Mouse (Mus musculus): ENCODE data around the gene Pnpla8. TPM values are rescaled to one million over a fixed set of nuclear protein-coding genes. Genes with fewer than 3 reads are reported as not detected.

Pnpla8 gene
- polyA plus RNA-seq, 1 experiment from 2014 or later = 77.4 TPM

- Histone ChIP-seq H3K27ac (ENCODE audit: low read depth, low read length) (peak overlapping the region; percentile 93), H3K4me3 (ENCODE audit: low read depth, low read length) (peak overlapping the region; percentile 73), H3K4me2 (replicated peaks; ENCODE audit: low read depth, low read length) (peak overlapping the region; percentile 85), H3K9ac (ENCODE audit: low read depth, low read length) (peak overlapping the region; percentile 81), H3K36me3 (ENCODE audit: control insufficient read depth, insufficient read depth, low read length) (no peaks in the 10 kb centered on the region), H3K4me1 (replicated peaks; ENCODE audit: control insufficient read depth, insufficient read depth, low read length) (no peaks in the 10 kb centered on the region), H3K27me3 (ENCODE audit: control insufficient read depth, insufficient read depth, low read length) (no peaks in the 10 kb centered on the region), H3K9me3 (ENCODE audit: control insufficient read depth, low read length) (no peaks in the 10 kb centered on the region)
- ATAC-seq (ENCODE audit: low FRiP score) (peak; percentile 71), DNase-seq (ENCODE audit: low spot score) (peak; percentile 72)
- under 1% methylated on average over 61 of the region's 61 CpGs for WGBS
These were observed 108.4 kb downstream of the Pnpla8 start for GRCm38 (mm10) chr12:44329316-44330215.

DNA sequence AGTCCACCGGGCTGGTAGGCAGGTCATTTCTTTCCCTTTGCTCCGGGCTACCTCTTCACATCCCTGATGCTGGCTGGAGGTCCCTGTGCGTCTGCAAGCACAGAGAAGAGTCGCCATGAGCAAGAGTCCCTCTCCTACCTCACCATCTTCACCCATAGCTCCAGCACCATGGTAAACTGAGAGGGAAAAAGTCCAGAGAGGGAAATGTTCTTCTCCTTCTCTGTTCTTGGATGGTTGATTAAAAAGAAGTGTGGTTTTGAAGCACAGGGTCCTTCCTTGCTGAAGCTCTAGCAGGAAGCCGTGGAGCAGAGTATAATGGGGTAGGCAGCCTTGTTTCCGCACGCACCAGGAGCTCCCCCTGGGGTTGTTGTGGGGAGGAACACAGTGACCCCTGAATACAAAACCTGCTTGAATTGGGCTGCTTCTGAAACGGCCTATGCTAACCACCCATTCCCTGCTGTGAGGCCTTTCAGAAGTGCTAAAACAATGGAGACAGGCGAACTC, 109.1 kb downstream of the Pnpla8 start:
- no peak for DNase-seq (ENCODE audit: low spot score)
- Histone ChIP-seq H3K9me3 (ENCODE audit: control insufficient read depth, low read length) (no peaks in the 10 kb centered on the region), H3K27me3 (ENCODE audit: control insufficient read depth, insufficient read depth, low read length) (no peaks in the 10 kb centered on the region), H3K4me1 (replicated peaks; ENCODE audit: control insufficient read depth, insufficient read depth, low read length) (no peaks in the 10 kb centered on the region), H3K9ac (ENCODE audit: low read depth, low read length) (peak overlapping the region; percentile 81), H3K27ac (ENCODE audit: low read depth, low read length) (peak overlapping the region; percentile 93), H3K36me3 (ENCODE audit: control insufficient read depth, insufficient read depth, low read length) (no peaks in the 10 kb centered on the region), H3K4me2 (replicated peaks; ENCODE audit: low read depth, low read length) (peak overlapping the region; percentile 85), H3K4me3 (ENCODE audit: low read depth, low read length) (peak overlapping the region; percentile 73)
- peak; percentile 6 for ATAC-seq (ENCODE audit: low FRiP score)
- WGBS = 1% methylated on average over 9 of the region's 9 CpGs

DNA sequence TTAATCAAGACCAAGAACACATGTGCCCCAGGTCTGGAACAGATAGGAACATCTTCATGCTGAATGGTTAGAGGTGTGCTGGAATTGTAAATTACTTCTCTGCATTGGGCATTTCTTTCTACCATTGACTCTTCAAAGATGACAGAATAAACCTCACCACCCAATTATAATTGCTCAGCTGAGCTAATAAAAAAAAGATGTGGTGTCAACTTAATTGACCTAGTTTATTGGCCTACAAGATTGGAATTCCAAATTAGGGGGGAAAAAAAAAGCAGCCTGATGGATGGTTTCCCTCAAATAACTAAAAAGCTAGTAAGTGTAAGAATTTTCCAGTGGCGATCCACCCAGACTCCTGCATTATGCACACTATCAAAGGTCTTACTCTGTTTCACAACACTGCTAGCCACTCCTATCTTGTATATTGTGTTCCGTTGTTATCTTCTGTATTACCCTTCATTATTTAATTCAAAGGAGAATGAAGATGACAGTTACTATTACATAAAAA, 116.0 kb downstream of the Pnpla8 start:
- Histone ChIP-seq H3K4me3 (ENCODE audit: low read depth, low read length) (no peak overlapping the region), H3K4me2 (replicated peaks; ENCODE audit: low read depth, low read length) (no peak overlapping the region), H3K36me3 (ENCODE audit: control insufficient read depth, insufficient read depth, low read length) (no peaks in the 10 kb centered on the region), H3K9ac (ENCODE audit: low read depth, low read length) (no peak overlapping the region), H3K9me3 (ENCODE audit: control insufficient read depth, low read length) (no peaks in the 10 kb centered on the region), H3K27ac (ENCODE audit: low read depth, low read length) (no peak overlapping the region), H3K27me3 (ENCODE audit: control insufficient read depth, insufficient read depth, low read length) (no peaks in the 10 kb centered on the region), H3K4me1 (replicated peaks; ENCODE audit: control insufficient read depth, insufficient read depth, low read length) (no peaks in the 10 kb centered on the region)
- WGBS = 55% methylated on average over 2 of the region's 2 CpGs
- ATAC-seq (ENCODE audit: low FRiP score) (no peak), DNase-seq (ENCODE audit: low spot score) (no peak)

- peak; percentile 94 for ATAC-seq (ENCODE audit: low FRiP score)
- H3K4me2 ChIP-seq (replicated peaks; ENCODE audit: low read depth, low read length) = 0 out of 2 replicates have a peak overlapping the region, but pooled peaks have one; percentile 23
- no peak overlapping the region for H3K9ac ChIP-seq (ENCODE audit: low read depth, low read length)
- H3K9me3 ChIP-seq (ENCODE audit: control insufficient read depth, low read length) = no peaks in the 10 kb centered on the region
- DNase-seq (ENCODE audit: low spot score) = peak; percentile 71
- H3K36me3 ChIP-seq (ENCODE audit: control insufficient read depth, insufficient read depth, low read length) = no peaks in the 10 kb centered on the region
- no peaks in the 10 kb centered on the region for H3K4me1 ChIP-seq (replicated peaks; ENCODE audit: control insufficient read depth, insufficient read depth, low read length)
- peak overlapping the region; percentile 72 for H3K27ac ChIP-seq (ENCODE audit: low read depth, low read length)
- H3K27me3 ChIP-seq (ENCODE audit: control insufficient read depth, insufficient read depth, low read length) = no peaks in the 10 kb centered on the region
- WGBS = 17% methylated on average over 8 of the region's 8 CpGs
- H3K4me3 ChIP-seq (ENCODE audit: low read depth, low read length) = no peak overlapping the region
These were observed 117.0 kb downstream of the Pnpla8 start for GRCm38 (mm10) chr12:44338195-44338622.

DNA sequence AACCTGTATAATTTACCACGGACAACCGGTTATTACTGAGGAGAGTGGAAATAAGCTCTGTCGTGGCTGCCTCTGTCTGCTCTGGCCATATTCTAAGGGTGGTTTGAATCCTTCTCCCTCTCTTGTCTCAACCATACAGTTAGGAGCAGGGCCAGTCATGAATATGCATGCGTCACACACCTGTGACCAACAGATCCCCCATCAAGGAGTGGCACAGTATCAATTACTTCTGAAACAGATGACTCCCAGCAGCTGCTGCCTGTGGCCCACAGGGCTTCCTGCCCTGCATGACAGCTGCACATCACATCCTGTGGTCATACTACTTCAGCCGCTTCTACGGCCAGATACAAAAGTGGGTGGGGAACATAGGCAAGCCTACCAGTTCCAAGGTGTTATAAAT, 122.9 kb downstream of the Pnpla8 start:
- H3K9ac ChIP-seq (ENCODE audit: low read depth, low read length) = no peak overlapping the region

GRCm38 (mm10) chr12:44345251-44345650, 124.1 kb downstream of the Pnpla8 start:
- Histone ChIP-seq H3K4me2 (replicated peaks; ENCODE audit: low read depth, low read length) (no peak overlapping the region), H3K36me3 (ENCODE audit: control insufficient read depth, insufficient read depth, low read length) (no peaks in the 10 kb centered on the region), H3K4me1 (replicated peaks; ENCODE audit: control insufficient read depth, insufficient read depth, low read length) (peaks cover 2% of the 10 kb centered on the region; the same call in 1 of the 2 replicates), H3K4me3 (ENCODE audit: low read depth, low read length) (no peak overlapping the region), H3K27ac (ENCODE audit: low read depth, low read length) (no peak overlapping the region), H3K9me3 (ENCODE audit: control insufficient read depth, low read length) (no peaks in the 10 kb centered on the region), H3K27me3 (ENCODE audit: control insufficient read depth, insufficient read depth, low read length) (no peaks in the 10 kb centered on the region), H3K9ac (ENCODE audit: low read depth, low read length) (no peak overlapping the region)
- ATAC-seq (ENCODE audit: low FRiP score) = no peak
- DNase-seq (ENCODE audit: low spot score) = no peak
- 49% methylated on average over 5 of the region's 5 CpGs for WGBS

More for the DNA sequence above, 122.9 kb downstream of the Pnpla8 start:
- no peak overlapping the region for H3K27ac ChIP-seq (ENCODE audit: low read depth, low read length)
- ATAC-seq (ENCODE audit: low FRiP score) = peak; percentile 76
- no peaks in the 10 kb centered on the region for H3K9me3 ChIP-seq (ENCODE audit: control insufficient read depth, low read length)
- no peaks in the 10 kb centered on the region for H3K36me3 ChIP-seq (ENCODE audit: control insufficient read depth, insufficient read depth, low read length)
- H3K27me3 ChIP-seq (ENCODE audit: control insufficient read depth, insufficient read depth, low read length) = no peaks in the 10 kb centered on the region
- H3K4me1 ChIP-seq (replicated peaks; ENCODE audit: control insufficient read depth, insufficient read depth, low read length) = peaks cover 2% of the 10 kb centered on the region; the same call in 1 of the 2 replicates
- no peak overlapping the region for H3K4me2 ChIP-seq (replicated peaks; ENCODE audit: low read depth, low read length)
- 68% methylated on average over 6 of the region's 6 CpGs for WGBS
- DNase-seq (ENCODE audit: low spot score) = no peak
- no peak overlapping the region for H3K4me3 ChIP-seq (ENCODE audit: low read depth, low read length)

GRCm38 (mm10) chr12:44346143-44346542, 125.0 kb downstream of the Pnpla8 start:
- WGBS = 85% methylated on average over 3 of the region's 3 CpGs
- H3K4me3 ChIP-seq (ENCODE audit: low read depth, low read length) = no peak overlapping the region
- ATAC-seq (ENCODE audit: low FRiP score) (no peak), DNase-seq (ENCODE audit: low spot score) (no peak)
- no peaks in the 10 kb centered on the region for H3K36me3 ChIP-seq (ENCODE audit: control insufficient read depth, insufficient read depth, low read length)
- no peaks in the 10 kb centered on the region for H3K27me3 ChIP-seq (ENCODE audit: control insufficient read depth, insufficient read depth, low read length)
- H3K27ac ChIP-seq (ENCODE audit: low read depth, low read length) = no peak overlapping the region
- H3K4me2 ChIP-seq (replicated peaks; ENCODE audit: low read depth, low read length) = no peak overlapping the region
- H3K9ac ChIP-seq (ENCODE audit: low read depth, low read length) = no peak overlapping the region
- peaks cover 2% of the 10 kb centered on the region; the same call in 1 of the 2 replicates for H3K4me1 ChIP-seq (replicated peaks; ENCODE audit: control insufficient read depth, insufficient read depth, low read length)
- no peaks in the 10 kb centered on the region for H3K9me3 ChIP-seq (ENCODE audit: control insufficient read depth, low read length)

DNA sequence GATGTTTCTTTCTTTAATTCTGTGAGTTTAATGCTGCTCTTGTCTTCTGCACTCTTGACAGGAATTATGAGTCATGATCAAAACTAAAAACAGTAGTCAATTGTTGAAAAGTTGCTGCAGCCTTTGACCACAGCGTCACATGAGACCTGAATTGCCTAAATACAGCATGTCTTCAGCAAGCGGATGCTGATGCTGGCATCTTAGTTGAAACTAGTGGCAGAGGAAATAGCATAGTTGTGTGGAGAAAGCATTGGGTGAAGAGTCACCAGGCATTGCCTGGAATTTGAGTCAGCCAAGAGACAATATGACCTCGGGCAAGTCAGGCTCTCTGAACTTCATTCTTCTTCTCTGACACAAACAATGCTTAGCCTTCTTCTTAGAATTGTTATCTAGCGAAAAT, 133.9 kb downstream of the Pnpla8 start:
- H3K27ac ChIP-seq (ENCODE audit: low read depth, low read length) = no peak overlapping the region
- H3K9ac ChIP-seq (ENCODE audit: low read depth, low read length) = no peak overlapping the region
- no peak for DNase-seq (ENCODE audit: low spot score)
- H3K4me2 ChIP-seq (replicated peaks; ENCODE audit: low read depth, low read length) = no peak overlapping the region
- WGBS = 86% methylated on average over 4 of the region's 4 CpGs
- H3K27me3 ChIP-seq (ENCODE audit: control insufficient read depth, insufficient read depth, low read length) = no peaks in the 10 kb centered on the region
- H3K4me1 ChIP-seq (replicated peaks; ENCODE audit: control insufficient read depth, insufficient read depth, low read length) = no peaks in the 10 kb centered on the region
- H3K9me3 ChIP-seq (ENCODE audit: control insufficient read depth, low read length) = no peaks in the 10 kb centered on the region
- no peak overlapping the region for H3K4me3 ChIP-seq (ENCODE audit: low read depth, low read length)
- no peaks in the 10 kb centered on the region for H3K36me3 ChIP-seq (ENCODE audit: control insufficient read depth, insufficient read depth, low read length)
- ATAC-seq (ENCODE audit: low FRiP score) = no peak

Measured in hindbrain, embryonic 11.5 days (tissue).